Mouse (Mus musculus): Measurements from ENCODE around the gene Zfp286.

The Zfp286 gene

GRCm38 (mm10) chr11:62788935-62789616 is at the start of gene Zfp286:
Zfp286 (minus strand) TSS chr11:62789462.
- in situ Hi-C loops (cut with MboI, MseI), result no loop called here

GRCm38 (mm10) chr11:62831906-62832305 is 42.6 kb upstream of the Zfp286 start:
- in situ Hi-C loops (cut with MboI, MseI), result no loop called here

- in situ Hi-C loops (cut with MboI, MseI), result no loop called here
Measured at GRCm38 (mm10) chr11:62830387-62830786, 41.1 kb upstream of the Zfp286 start.

DNA sequence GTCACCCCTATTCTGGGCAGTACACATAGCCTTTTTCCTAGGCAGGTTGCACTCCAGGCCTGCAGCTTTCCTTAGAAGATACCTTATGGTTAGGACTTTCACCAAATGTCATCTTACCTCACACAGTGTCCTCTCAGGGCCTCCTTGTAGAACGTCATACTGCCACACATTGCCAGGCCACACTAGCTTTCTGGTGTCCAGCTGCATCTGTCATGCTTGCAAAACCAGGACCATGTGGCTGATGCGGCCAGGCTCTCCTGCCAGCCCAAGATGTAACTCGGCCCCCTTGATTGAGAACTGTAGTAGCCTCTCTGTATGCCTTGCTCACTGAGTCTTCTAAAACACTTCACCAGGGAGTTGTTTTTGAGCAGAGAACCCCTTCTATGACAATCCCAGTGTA is 38.6 kb upstream of the Zfp286 start:
- in situ Hi-C loops (cut with MboI, MseI), result no loop called here

DNA sequence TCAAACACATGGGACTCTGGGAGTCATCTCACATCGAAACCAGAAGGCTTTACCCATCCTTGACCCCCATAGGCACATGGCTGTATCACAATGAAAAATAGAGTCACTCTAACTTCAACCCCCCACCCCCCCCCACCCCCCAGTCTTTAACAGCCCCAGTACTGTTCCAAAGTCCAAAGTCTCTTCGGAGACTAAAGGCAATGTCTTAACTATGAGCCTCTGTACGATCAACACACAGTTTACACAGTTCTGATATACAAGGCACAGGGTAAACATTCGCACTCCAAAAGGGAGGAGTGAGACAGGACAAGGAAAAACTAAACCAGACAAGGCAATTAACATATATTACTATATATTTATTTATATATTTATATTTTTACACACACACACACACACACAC is 37.9 kb upstream of the Zfp286 start:
- in situ Hi-C loops (cut with MboI, MseI), result no loop called here

- in situ Hi-C loops (cut with MboI, MseI), result no loop called here
Measured at GRCm38 (mm10) chr11:62826106-62826733, 37.0 kb upstream of the Zfp286 start.

DNA sequence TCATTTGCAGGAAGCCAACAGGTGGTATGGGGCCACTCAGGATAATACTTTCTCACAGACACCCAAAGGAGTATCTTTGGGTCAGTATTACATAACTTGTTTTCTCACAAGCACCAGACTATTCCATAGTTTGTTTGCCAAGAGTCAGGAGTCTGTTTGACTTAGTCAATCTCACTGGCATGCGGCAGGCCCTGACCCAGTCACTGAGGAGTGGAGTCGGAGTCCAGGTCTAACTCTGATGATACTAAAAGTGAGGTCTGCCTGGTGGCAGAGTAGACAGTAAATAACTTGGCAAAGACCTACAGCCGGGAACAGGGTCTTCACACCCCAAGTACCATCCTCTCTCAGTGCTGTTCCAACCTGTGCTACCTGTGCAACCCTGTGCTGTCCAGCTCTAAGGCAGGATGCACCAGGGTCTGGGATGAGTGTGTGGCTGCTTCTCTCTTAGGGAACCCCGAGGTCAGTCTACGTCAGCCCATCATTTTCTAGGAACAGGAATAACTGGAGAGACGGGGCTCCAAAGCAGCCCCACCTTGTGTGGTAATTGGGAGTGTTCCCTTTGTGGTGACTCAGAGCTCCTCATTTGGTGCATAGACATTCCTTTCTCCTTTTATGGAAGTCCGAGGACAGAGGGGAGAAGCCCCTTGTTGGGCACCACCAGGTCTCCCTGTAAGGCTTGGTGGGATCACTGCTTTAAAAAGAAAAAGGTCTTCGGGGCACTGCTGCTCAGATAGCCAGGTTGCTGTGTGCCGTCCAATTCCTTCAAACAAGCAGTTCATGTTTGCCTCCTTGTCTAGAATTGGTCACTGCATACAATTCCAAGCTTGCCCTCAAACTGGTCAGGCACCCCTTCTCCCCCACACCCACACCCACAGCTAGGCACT is 36.2 kb upstream of the Zfp286 start:
- in situ Hi-C loops (cut with MboI, MseI), result no loop called here

DNA sequence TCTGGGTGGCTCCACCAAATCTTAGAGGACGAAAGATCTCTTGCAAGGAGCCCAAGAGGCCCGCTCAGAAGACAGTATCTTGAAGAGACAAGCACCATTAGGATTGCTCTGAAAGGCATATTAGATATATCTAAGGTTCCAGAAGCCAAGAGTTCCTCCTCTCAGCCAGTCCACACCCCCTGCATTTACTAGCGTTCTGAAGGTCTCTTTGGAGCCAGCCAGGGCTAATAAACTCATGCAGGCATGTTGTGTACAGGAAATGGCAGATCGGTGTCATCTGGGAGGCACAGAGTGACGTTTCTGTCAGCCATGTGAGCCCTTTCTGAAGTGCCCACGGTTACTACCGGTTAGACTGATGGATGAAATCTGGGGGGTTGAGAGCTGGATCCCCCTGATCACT is 34.9 kb upstream of the Zfp286 start:
- in situ Hi-C loops (cut with MboI, MseI), result loop anchor here (5.0 kb wide), 1 partner anchor 53 kb away; the partner anchor contains the start of gene Tvp23b

GRCm38 (mm10) chr11:62821893-62822292 is 32.6 kb upstream of the Zfp286 start:
- in situ Hi-C loops (cut with MboI, MseI), result loop anchor here (5.0 kb wide), 1 partner anchor 55 kb away; the partner anchor contains the start of gene Tvp23b

DNA sequence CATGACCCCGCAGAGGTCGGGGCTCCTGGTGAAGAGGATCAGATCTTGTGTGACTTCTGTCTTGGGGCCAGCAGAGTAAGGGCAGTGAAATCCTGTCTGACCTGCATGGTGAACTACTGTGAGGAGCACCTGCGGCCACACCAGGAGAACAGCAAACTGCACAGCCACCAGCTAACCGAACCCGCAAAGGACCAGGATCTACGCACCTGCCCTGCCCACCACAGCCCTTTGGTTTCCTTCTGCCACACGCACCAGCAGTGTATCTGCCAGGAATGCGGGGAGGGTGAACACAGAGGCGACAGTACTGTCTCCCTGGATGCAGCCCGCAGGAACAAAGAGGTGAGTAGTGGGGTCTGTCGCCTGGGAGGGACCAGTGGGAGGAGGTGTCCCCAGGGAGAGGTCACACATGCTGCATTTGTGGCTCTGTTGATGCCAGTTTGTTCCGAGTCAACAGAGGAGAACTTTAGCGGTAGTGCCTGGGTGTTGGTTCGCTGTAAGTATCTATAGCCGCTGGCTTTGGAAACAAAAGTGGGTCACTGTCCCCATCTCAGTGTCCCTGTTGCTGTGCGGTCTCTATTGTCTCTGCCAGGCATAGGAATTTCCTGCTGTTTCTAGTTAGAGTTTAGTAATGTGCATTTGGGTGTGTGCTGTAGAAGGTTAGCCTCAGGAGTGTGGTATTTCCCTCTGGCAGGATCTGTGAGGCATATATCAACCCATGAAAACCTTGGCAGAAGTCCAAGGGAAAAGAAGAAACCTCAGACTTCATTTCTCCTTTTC is 31.6 kb upstream of the Zfp286 start:
- in situ Hi-C loops (cut with MboI, MseI), result loop anchor here (5.0 kb wide), 1 partner anchor 56 kb away; the partner anchor contains the start of gene Tvp23b

DNA sequence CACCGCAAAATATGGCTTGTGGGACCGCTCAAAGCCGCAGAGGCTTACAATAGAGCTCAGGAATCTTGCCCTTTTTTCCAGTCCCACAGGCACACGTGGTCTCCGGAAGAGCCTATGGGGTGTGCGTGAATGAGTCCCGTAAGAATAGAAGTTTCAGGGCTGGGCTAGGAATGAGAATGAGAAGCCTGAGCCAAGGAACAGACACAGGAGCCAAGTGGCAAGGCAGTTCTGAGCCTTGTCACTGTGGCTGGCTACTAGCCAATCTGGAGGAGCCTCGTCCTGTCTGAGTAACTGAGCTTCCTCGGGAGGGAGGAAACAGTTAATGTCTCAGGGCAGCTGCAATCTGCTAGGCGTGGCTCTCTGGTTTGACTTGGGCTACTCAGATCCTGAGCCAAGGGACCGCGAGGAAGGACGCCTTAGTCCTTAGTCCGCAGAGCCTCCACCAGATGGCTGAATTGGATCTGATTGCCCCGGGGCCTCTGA is 30.8 kb upstream of the Zfp286 start, which contains the start of gene Trim16:
Trim16 (plus strand) TSS at position 173 of the 483 bp plus-strand sequence.
- in situ Hi-C loops (cut with MboI, MseI), result loop anchor here (5.0 kb wide), 1 partner anchor 57 kb away; the partner anchor contains the start of gene Tvp23b

GRCm38 (mm10) chr11:62819059-62819686 is 29.9 kb upstream of the Zfp286 start:
- in situ Hi-C loops (cut with MboI, MseI), result no loop called here

GRCm38 (mm10) chr11:62816591-62816990 is 27.3 kb upstream of the Zfp286 start:
- in situ Hi-C loops (cut with MboI, MseI), result no loop called here

GRCm38 (mm10) chr11:62815438-62815837 is 26.2 kb upstream of the Zfp286 start:
- in situ Hi-C loops (cut with MboI, MseI), result no loop called here

DNA sequence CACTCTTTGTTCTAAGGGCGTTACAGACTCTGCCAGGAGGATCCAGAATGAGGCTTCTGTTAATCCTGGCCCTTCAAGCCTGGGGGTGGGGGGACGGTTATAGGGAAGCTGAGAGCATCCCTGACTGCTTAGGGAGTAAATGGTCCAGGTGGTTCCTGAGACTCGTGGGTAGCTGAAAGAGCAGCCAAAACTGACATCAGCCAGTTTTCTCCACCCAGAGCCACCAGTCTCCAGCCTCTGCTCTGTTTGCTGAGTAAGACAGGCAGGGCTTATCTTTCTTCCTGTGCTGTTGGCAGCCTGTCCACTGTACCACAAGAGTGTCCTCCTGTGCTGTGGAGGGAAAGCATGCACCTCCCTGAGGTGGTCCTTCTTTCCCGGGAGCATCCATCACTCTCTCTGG is 25.4 kb upstream of the Zfp286 start:
- in situ Hi-C loops (cut with MboI, MseI), result no loop called here

- in situ Hi-C loops (cut with MboI, MseI), result no loop called here
Measured at GRCm38 (mm10) chr11:62813970-62814624, 24.8 kb upstream of the Zfp286 start.

DNA sequence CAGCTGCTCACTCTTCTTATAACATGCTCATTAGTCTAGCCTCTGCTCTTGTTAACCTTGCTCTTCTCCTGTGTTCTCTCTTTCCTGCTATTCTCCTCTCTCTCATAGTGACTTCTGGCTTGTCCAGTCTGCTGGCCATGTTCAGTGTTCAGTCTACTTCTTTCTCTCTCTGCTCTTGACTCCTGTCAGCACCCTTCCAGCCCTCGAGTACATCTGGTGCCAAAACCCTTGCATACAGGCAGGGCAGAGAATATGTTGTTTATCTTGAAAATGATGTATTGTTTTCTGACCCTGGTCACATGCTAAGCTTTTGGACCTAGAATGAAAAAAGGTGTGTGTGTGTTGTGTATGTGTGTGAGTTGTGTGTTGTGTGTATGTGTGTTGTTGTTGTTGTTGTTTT is 24.2 kb upstream of the Zfp286 start:
- in situ Hi-C loops (cut with MboI, MseI), result no loop called here

GRCm38 (mm10) chr11:62812268-62812667 is 23.0 kb upstream of the Zfp286 start:
- in situ Hi-C loops (cut with MboI, MseI), result no loop called here

DNA sequence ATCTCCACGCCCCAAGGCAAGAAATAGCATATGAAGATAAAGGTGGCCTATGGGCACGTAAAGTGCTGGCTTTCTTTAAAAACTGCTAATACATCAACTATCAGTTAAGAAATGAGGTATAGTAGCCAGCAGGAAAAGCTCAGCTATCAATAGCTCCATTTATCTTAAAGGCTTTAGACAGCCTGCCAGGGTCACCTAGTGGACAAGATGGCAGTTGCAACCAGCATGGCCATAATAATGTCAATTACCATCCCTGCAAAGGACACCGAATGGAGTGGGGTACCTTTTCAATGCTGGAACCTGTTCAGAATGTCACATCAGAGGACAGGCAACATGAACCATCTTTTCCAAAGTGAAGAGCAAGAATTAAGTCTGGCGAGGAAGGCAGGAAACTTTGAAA is 19.9 kb upstream of the Zfp286 start:
- in situ Hi-C loops (cut with MboI, MseI), result no loop called here

- in situ Hi-C loops (cut with MboI, MseI), result no loop called here
Measured at GRCm38 (mm10) chr11:62807965-62808364, 18.7 kb upstream of the Zfp286 start.
